Mouse (Mus musculus) CD4-positive, CD25-positive, alpha-beta regulatory T cell, adult 4 months (primary cell): Measurements from ENCODE around the gene Tedc1. TPM values are rescaled to one million over a fixed set of nuclear protein-coding genes. Genes with fewer than 3 reads are reported as not detected.

Experiments
- ATAC-seq: one replicate; pipeline ENCODE4 v1.8.0; 2017
- polyA plus RNA-seq, 2 experiments: library from polyadenylated mRNA; unstranded; fragments of 100-300 nt; shearing (Covaris generic); gene quantifications; one replicate each; pipeline ENCODE4 v1.2.1; 2017

The Tedc1 gene
- polyA plus RNA-seq, 2 experiments from 2014 or later: 1.5 to 3.3 TPM

- ATAC-seq: peak; percentile 86
Observed at GRCm38 (mm10) chr12:113139908-113140615, 16.2 kb upstream of the Tedc1 start, which contains the start of gene Crip2. TSS of gene Crip2 (plus strand) at chr12:113140236.

GRCm38 (mm10) chr12:113140616-113141411, 15.4 kb upstream of the Tedc1 start:
- peak; percentile 21 for ATAC-seq

- no peak for ATAC-seq
Observed at GRCm38 (mm10) chr12:113141531-113141973, 14.7 kb upstream of the Tedc1 start.

GRCm38 (mm10) chr12:113142021-113142975, 13.9 kb upstream of the Tedc1 start:
- ATAC-seq: no peak

GRCm38 (mm10) chr12:113143164-113143563, 13.1 kb upstream of the Tedc1 start:
- ATAC-seq: no peak

- no peak for ATAC-seq
Observed at GRCm38 (mm10) chr12:113144001-113144756, 12.0 kb upstream of the Tedc1 start.

- no peak for ATAC-seq
Observed at GRCm38 (mm10) chr12:113144886-113145285, 11.3 kb upstream of the Tedc1 start.

GRCm38 (mm10) chr12:113145591-113145990, 10.6 kb upstream of the Tedc1 start:
- ATAC-seq: no peak

- ATAC-seq: peak; percentile 76
Observed at GRCm38 (mm10) chr12:113146112-113147057, 9.8 kb upstream of the Tedc1 start, which contains the start of gene Crip1. TSS of gene Crip1 (plus strand) at chr12:113146316.

- no peak for ATAC-seq
Observed at GRCm38 (mm10) chr12:113147481-113147880, 8.7 kb upstream of the Tedc1 start.

GRCm38 (mm10) chr12:113148381-113149035, 7.7 kb upstream of the Tedc1 start:
- ATAC-seq: no peak

- ATAC-seq: no peak
Observed at GRCm38 (mm10) chr12:113149341-113149740, 6.9 kb upstream of the Tedc1 start.

GRCm38 (mm10) chr12:113149896-113150295, 6.3 kb upstream of the Tedc1 start:
- ATAC-seq: no peak

- ATAC-seq: no peak
Observed at GRCm38 (mm10) chr12:113150591-113150990, 5.6 kb upstream of the Tedc1 start.

GRCm38 (mm10) chr12:113151046-113151445, 5.2 kb upstream of the Tedc1 start:
- ATAC-seq: no peak

GRCm38 (mm10) chr12:113151661-113152271, 4.5 kb upstream of the Tedc1 start:
- no peak for ATAC-seq

GRCm38 (mm10) chr12:113152272-113152661, 4.0 kb upstream of the Tedc1 start:
- peak; percentile 3 for ATAC-seq

GRCm38 (mm10) chr12:113152991-113153525, 3.2 kb upstream of the Tedc1 start:
- ATAC-seq: no peak

- no peak for ATAC-seq
Observed at GRCm38 (mm10) chr12:113153971-113154370, 2.2 kb upstream of the Tedc1 start.
